Mouse (Mus musculus): ENCODE measurements at regions not wholly inside any gene's neighbourhood (a gene's known extent, or its start where the extent isn't known, plus 50 kb on each side); places are given as distances from the start of the nearest gene placed in this dataset.

GRCm38 (mm10) chr17:47174748-47175215 lies 164.4 kb upstream of the Ubr2 start:
- DNase-seq = peak; percentile 89

- DNase-seq = no peak
These were observed 161.4 kb upstream of the Ubr2 start for GRCm38 (mm10) chr17:47171801-47172200.

DNA sequence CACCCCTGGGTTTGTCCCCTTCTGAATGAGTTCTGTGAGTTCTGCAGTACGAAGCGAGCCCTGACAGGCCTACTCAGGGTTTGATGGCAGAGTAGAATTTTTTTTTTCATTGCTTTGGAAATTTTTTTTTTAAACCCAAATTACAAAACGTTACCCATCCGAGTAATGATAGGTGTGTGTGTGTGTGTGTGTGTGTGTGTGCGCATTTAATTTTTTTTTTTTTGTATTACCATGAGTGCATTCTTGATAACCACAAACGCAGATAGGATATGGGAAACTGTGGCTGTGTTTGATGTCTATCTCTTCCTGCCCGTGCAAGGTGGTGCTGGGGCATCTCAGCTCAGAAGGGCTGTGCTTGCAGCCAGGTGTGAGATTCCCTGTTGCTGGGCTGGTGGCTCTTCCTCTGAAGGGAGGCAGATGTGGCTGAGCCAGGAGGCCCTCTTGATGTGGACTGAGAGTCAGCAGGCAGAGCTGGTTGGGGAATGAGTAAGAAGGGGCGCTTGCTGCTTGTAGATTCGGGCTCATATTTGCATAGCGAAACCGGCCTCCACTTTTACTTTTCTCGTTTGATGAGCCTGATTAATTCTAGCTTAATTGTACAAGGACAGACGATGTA lies 160.7 kb upstream of the Ubr2 start:
- no peak for DNase-seq

DNA sequence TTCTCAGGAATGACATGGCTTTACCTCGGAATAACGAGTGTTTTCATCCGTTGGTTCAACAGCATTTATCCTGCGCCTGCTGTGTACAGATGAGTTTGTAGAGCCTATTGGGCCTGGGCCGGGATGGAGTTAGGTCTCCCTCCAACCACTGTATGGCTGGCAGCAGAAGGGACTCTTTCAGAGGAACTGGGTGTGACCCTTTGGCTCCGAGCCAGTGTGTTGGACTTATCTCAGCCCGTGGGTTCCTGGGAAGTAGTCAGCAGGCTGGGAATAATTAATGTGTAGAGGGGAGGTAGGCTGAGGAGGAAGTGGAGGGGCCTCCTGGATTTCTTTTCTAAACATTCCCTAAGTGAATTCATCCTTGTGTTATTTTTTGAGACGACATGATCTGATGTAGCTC lies 157.7 kb upstream of the Ubr2 start:
- DNase-seq = peak; percentile 82

- DNase-seq = no peak
These were observed 153.5 kb upstream of the Ubr2 start for GRCm38 (mm10) chr17:47163677-47164340.

GRCm38 (mm10) chr17:47162459-47162858 lies 152.1 kb upstream of the Ubr2 start:
- DNase-seq = no peak

DNA sequence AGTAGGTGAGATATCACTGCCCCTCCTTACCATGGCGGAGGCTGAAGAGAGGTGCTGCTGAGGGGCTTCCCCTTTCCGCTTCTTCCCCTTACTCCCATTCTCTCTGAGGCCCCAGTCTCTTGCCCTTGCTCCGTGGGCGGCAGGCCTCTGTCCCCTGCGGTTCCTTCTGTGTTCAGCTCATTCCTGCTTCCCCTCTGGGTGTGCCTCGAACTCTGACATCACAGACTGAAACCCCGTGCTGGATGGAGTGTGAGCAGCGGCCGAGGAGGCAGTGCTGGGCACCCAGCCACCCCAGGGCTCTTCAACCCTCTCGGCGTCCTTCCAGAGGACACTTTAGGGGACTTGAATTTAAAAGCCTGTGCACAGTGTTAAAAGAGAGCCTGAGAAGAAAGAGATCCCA lies 145.9 kb upstream of the Ubr2 start:
- peak; percentile 55 for DNase-seq

- DNase-seq = no peak
These were observed 141.4 kb upstream of the Ubr2 start for GRCm38 (mm10) chr17:47151557-47152278.

- no peak for DNase-seq
These were observed 140.8 kb upstream of the Ubr2 start for GRCm38 (mm10) chr17:47151193-47151556.

GRCm38 (mm10) chr17:47150636-47151035 lies 140.3 kb upstream of the Ubr2 start:
- no peak for DNase-seq

DNA sequence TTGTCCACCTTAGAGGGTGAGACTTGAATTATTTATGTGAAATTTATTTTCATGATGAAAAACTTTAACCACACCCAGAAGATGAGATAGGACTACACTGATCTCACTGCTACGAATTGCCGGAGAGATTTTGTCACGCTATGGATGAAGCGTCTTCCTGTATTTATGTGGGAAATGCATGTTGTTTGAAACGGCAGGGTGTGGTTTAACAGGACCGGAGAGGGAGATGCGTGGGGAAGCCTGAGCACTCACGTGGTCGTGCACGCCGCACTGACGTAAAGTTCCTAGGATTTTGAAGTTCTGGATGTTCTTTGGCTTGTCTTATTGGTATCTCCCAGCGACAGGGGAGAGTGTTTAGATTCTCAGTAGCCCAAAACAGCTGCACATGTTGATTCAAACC lies 139.3 kb upstream of the Ubr2 start:
- no peak for DNase-seq

- DNase-seq = no peak
These were observed 138.8 kb upstream of the Ubr2 start for GRCm38 (mm10) chr17:47149158-47149557.

- DNase-seq = peak; percentile 37
These were observed 136.3 kb upstream of the Ubr2 start for GRCm38 (mm10) chr17:47146640-47147039.

DNA sequence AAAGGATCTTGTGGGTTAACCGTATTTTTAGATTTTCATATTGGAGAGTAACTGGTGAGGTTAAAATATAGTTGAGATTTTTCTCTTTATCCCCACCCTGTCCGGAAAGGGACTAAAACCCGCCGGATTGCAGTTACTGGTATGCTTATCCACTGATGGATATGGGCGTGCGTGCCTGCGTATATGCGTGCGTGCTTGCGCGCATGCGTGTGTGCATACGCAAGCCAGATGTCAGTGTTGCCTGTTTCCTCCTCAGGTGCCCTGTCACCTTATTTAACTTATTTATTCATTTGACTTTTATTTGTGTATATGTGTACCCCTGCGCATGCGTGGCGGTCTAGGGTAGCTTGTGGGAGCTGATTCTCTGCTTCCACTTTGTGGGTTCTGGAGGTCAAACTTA lies 135.2 kb upstream of the Ubr2 start:
- DNase-seq = no peak

DNA sequence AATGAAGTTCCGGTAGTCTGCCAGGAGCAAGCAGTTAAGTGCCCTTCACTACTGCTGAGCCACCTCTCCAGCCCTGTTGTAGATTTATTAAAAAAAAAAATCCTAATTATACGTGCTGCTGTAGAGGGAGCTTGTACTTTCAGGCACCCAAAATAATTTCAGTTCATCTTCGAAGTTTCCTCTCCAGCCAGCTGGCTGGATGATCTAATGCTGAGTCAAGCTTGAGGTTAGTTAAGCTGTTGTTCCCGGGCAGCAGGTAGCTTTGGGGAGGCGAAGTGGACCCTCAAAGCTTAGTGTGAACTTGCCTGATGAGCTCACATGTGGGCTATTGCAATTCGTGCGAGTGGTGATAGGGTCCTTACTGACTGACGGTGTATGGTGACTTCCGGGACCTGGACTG lies 134.6 kb upstream of the Ubr2 start:
- DNase-seq = no peak

DNA sequence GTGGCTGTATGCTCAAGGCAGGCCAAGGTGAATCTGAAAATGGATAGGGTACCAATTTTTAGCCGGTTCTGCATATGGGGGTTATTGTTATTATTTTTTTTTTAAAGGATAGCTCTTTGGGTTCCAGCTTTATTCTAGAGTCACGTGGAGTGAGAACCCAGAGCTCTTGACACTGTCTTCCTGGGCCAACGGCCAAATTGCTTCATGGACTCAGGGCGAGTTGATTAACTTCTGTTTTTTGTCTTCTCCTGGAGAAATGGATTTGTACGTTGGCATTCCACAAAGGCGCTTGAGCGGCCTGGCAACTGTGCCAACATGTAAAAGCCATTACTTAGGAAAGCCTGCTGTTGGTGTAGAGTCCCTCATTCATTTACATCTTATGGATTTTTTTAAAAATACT lies 134.1 kb upstream of the Ubr2 start:
- DNase-seq = peak; percentile 47

DNA sequence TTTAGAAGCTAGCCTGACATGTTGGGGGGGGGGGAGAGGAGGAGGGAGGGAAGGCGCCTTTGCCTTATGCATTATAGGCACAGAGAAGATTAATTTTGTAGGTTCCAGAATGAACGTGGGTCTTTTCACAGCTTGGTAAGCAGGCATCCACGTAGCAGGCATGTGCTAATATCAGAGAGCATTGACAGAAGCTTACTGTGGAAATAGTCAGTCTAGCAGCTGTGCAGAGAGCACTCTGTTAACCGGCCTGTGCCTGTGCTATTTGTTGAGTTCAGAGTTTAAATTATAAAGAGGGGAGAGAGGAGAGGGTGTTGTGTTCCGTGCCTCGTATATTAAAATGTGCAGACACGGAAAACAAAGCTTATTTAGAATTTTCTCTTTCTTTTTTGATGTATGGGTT lies 133.5 kb upstream of the Ubr2 start:
- no peak for DNase-seq

- no peak for DNase-seq
These were observed 132.5 kb upstream of the Ubr2 start for GRCm38 (mm10) chr17:47142885-47143284.

- no peak for DNase-seq
These were observed 131.9 kb upstream of the Ubr2 start for GRCm38 (mm10) chr17:47142276-47142675.

- peak; percentile 45 for DNase-seq
These were observed 131.5 kb upstream of the Ubr2 start for GRCm38 (mm10) chr17:47141843-47142215.

GRCm38 (mm10) chr17:47140969-47141842 lies 130.8 kb upstream of the Ubr2 start:
- DNase-seq = peak; percentile 66

GRCm38 (mm10) chr17:47140241-47140968 lies 130.0 kb upstream of the Ubr2 start:
- DNase-seq = peak; percentile 72

Measured in heart, postnatal 4 days (tissue).